Mouse (Mus musculus) heart, postnatal 36 days (tissue): ENCODE results near the gene Castor2. TPM values are rescaled to one million over a fixed set of nuclear protein-coding genes. Genes with fewer than 3 reads are reported as not detected.

ENCODE experiments used
- DNase-seq, 2 experiments: peaks; one replicate each; pipeline ENCODE4 v3.0.0; 2021 to 2022
- intact Hi-C: fragments of 180-260 bp; cut with DNase I; formaldehyde crosslinking; loops from one replicate; pipeline ENCODE4 v1.15.1; 2025
- total RNA-seq, 2 experiments: library from RNA; stranded (reverse); gene quantifications; 2 replicates each; pipeline ENCODE4 v1.2.3; 2021

Gene Castor2
- total RNA-seq: 10 to 100 TPM; 24.9 to 30.9 TPM

DNA sequence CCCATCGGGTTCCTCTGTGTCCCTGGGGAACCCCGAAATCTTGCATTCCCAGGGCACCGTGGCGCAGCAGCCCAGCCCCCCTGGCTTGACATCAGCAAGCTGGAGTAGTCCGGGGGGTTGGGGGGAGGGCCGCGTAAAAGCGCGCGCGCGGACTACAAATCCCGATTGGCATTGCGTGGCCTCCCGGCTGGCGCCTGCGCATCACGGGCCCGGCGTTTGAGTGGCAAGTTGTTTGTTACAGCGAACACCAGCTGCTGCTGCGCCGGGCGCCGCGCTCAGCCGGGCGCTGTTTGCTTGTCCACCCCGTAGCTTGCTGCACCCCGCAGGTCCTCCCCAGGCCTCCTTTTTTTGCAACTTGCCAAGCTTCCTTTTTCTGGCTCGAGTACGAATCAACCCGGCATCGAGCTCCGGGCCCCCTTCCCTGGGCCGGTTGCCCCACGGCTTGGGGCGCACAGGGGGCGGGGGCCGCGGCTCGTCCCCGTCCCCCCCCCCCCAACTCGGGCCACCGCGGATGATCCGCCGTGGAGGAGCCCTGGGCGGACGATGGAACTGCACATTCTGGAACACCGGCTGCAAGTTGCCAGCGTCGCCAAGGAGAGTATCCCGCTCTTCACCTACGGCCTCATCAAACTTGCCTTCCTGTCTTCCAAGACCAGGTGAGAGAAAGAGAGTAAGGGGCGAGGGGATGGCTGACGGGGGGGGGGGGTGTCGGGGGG, at the start of gene Castor2:
Castor2 (plus strand) TSS at position 216 of the 716 bp plus-strand sequence.
- peak; percentile 90 to 91 for DNase-seq
- intact Hi-C loops: no loop called here

DNA sequence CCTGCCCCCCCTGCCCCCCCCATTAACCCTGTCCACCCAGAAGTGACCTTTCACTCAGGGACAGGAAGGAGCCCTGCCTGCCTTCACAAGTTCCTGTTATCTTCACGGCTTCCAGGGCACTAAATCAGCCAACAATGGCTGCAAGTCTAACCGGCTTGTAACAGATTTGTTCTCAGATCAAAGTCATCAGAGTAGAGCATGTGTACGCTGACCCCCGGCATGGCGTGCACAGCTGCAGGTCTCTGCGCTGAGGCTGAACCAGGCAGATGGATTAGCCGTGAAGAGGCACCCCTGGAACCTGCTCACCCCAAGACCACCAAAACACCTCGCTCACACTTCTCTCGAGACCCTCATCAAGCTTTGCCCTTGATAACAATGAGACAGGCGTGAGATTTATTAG, 48.8 kb upstream of the Castor2 start:
- no peak for DNase-seq
- intact Hi-C loops: no loop called here

DNA sequence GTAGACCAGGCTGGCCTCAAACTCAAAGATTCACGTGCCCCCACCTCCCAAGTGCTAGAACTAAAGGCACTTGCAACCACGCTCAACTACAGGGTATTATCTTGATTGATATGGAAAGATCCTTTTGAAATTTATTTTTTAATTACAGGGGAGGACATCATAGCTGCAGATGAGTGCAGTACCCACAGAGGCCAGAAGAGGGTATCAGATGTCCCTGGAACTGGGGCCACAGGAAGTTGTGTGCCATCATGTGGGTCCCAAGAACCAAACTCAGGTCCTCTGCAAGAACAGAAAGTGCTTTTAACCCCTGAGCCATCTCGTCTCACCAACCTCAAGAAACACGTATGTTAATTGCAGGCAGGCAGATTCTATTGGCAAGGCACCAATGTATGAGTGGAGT, 46.9 kb upstream of the Castor2 start:
- intact Hi-C loops: no loop called here
- no peak for DNase-seq

- DNase-seq: no peak
Observed at GRCm38 (mm10) chr5:134054496-134054895, 45.0 kb upstream of the Castor2 start.

DNA sequence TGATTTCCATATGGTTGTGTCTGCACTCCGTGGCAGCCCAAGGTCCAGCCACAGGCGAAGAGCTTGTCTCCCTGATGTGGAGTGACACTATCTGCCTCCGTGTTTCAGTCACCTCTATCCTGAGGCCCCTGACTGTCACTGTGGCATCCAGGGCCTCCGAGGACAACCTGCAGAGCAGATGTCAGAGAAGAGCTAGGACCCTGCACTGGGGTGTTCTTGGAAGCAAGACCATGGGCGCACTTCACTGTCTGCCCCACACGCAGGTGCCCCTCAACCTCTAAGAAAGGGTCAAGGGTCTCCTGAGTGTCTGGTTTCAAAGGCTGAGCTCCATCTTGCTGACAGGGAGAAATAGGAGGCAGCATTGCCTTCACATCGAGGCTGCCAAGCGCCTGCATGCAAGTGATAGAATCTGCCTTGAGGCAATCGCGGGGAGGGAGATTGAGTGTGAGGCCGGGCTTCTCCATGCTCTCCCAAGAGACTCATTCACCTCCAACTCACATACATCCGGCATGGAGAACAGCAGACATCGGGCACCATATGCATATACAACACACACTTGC, 40.6 kb upstream of the Castor2 start:
- DNase-seq: no peak
- intact Hi-C loops: no loop called here

More at GRCm38 (mm10) chr5:134054496-134054895, 45.0 kb upstream of the Castor2 start:
- intact Hi-C loops: no loop called here

- intact Hi-C loops: loop anchor here (10.0 kb wide), 2 partner anchors 259 to 1949 kb away; no protein-coding TSS in a partner anchor
- peak; percentile 80 to 88 for DNase-seq
Observed at GRCm38 (mm10) chr5:134063362-134064064, 36.0 kb upstream of the Castor2 start.

DNA sequence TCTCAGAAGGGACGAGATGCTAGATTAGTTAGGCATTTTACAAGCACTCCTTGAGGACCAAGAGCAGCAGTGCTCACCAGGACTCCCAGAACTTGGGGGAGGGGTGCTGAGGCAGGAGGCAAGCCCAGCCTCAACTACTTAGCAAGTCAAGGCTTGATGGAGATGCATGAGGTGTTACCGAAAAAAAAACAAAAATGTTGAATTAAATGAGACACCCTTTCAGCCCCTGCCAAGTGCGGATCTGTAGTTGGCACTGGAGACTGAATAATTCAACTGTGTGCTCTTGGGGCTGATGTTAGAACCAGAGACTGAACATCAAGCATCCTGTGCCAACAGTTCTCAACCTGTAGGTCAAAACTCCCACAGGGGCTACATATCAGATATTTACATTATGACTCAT, 33.2 kb upstream of the Castor2 start:
- intact Hi-C loops: loop anchor here (10.0 kb wide), 2 partner anchors 261 to 1951 kb away; no protein-coding TSS in a partner anchor
- DNase-seq: no peak

DNA sequence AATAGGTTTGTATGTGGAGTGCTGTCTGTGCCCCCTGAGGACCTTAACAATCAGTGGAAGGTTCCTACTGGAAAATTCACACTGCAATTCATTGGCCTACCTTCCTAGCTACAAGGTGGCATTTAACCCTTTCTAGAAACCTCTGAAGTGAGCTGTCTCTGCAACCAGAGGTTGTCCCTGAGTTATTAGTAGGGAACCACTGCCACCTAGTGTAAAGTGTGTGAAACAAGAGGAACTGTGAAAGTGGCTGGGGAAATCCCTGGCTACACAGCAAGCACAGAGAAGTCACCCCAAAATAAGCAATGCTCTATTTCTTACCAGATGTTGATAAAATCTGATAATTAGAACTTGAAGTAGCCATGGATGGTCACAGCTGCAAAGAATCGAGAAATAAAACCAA, 31.6 kb upstream of the Castor2 start:
- intact Hi-C loops: loop anchor here (10.0 kb wide), 2 partner anchors 263 to 1953 kb away; no protein-coding TSS in a partner anchor
- no peak for DNase-seq

GRCm38 (mm10) chr5:134073512-134074041, 25.9 kb upstream of the Castor2 start:
- DNase-seq: no peak
- intact Hi-C loops: no loop called here

DNA sequence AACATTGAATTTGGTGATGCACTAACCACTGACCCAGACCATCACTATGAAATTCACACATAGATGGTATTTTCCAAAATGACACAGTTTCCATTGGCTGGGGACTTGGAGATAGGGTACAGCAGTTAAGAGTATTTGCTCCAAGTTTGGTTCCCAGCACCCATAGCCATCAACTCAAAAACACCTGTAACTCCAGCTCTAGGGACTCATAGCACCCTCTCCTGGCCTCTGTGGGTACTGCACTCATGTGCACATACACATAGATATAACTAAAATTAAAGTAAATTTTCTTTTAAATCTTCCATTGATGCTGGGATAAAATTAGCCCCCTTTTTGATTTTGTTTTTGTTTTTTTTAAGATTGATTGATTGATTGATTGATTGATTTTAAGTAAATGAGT, 25.1 kb upstream of the Castor2 start:
- intact Hi-C loops: no loop called here
- DNase-seq: no peak

GRCm38 (mm10) chr5:134076175-134076574, 23.3 kb upstream of the Castor2 start:
- intact Hi-C loops: no loop called here
- DNase-seq: no peak

GRCm38 (mm10) chr5:134080685-134081548, 18.6 kb upstream of the Castor2 start:
- intact Hi-C loops: no loop called here
- no peak for DNase-seq

DNA sequence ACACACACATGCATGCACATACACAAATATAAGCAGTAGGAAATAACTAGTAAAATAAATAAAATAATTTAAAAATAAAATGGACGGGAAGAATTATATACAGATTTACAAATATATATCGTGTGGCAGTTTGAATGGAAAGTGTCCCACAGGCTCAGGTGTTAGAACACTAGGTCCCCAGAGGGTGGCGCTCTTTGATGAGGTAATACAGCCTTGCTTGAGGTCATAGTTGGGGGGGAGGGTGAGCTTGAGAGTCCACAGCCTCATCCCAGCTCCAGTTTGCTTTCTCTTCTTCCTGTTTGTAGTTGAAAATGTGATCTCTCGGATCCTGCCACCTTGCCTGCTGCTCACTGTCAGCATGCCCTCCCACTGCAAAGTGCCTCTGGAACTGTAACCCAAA, 14.3 kb upstream of the Castor2 start:
- intact Hi-C loops: no loop called here
- no peak for DNase-seq

GRCm38 (mm10) chr5:134085887-134086639, 13.4 kb upstream of the Castor2 start:
- intact Hi-C loops: no loop called here
- DNase-seq: no peak

DNA sequence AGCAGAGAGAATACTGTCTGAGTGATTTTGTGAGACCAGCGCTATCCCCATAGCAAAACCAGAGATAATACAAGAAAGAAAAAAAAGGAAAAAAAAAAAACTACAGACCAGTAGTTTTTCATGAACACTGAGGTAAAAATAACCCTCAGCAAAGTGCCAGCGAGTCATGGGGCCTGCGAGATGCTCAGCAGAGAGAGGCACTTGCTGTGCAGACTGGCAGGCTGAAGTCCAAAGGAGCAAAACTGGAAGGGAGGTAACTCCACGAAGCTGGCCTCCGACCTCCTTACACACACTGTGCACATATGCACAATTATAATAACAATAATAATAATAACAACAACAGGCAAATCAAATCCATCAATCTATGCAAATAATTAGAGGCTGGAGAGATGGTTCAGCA, 12.3 kb upstream of the Castor2 start:
- DNase-seq: no peak
- intact Hi-C loops: no loop called here

DNA sequence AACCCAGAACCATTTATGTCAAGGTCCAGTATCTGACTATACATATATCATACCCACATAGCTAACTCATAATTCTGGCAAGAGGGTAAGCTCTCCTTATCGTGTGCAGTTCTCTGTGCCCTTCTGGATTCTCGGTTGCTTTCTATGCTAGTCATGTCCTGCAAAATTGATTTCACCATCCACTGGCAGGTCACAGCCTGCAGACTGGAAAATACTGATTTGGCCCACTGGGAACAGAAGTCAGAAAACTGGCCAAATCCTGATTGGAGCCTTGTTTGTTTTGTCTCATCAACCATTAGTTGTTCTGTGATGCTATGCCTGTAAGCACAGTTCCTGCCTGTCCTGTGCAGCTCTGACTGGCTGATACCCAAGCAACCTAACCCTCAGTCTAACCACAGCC, 3.7 kb upstream of the Castor2 start:
- intact Hi-C loops: no loop called here
- DNase-seq: no peak

GRCm38 (mm10) chr5:134098341-134098902, 1.1 kb upstream of the Castor2 start:
- intact Hi-C loops: no loop called here
- DNase-seq: no peak

DNA sequence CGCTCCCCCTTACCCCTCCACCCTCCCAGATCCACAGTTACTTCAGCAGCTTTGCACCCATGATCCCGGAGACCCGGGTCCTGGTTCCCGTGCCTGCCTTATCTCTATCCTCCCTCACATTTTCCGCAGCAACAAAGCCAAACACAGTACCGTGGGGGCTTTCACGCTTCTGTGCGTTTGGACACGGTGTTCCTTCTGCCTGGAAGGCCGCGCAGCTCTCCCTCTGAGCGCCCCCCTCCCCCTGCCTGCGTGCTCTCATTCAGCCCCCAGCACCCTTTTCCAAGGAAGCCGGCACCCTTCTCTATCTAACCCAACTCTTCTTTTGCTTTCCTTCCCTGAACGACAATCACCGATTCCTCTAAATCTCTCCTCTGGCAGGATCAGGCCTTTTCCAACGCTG, 535 bp upstream of the Castor2 start:
- intact Hi-C loops: no loop called here
- DNase-seq: peak in 1 of 2 experiments; percentile 39

GRCm38 (mm10) chr5:134100232-134100771, 791 bp downstream of the Castor2 start:
- intact Hi-C loops: no loop called here
- DNase-seq: no peak
